ENCODE assay signal across 8 mouse cellular contexts in the genomic region with DNA sequence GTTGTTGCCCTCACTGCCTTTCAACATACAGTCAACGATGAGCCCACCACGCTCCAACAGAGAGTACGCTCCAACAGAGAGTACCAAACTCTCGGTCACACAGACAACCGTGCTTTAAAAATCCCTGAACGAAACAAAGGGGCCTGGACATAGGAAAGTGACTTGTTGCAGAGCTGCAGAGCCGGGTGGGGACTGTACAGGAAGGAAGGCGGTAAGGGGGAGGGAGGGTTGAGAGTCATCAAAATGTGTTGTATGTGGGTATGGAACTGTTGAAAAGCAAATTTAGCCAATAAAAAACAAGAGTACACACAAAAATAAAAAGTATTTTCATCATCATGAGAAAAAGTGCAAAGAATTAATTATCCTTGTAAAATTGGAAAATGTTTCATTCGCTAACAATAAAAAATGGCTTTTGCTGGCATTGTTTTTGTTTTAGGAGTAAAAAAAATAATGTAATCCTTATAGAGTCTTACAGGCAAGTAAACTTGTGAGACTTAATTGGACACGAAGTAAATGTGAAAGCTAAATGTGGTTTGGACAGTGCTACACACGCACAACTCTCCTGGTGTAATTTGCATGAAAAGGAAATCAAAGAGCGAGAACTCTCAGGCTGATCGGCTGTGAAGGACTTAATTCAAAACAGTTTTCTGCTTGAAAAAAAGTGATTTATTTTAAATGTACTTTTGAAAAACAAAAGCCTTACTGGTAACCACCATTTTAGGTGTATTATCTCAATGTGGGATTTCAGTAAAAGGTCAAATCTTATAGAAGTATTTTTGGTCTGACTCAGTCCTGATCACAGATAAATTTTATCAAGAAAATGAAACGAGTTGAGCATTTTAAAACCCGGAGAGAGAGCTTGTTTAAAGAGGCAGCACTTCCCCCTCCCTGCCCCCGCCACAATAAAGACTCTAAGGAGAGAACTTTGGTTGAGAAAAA.
DNase-seq lines count a peak whose midpoint lies in the region; ATAC-seq and TF ChIP-seq lines count a peak whose summit lies in the region.

No protein-coding gene starts in this region.

- intact Hi-C loops in heart, postnatal 10 days (cut with DNase I), result loop anchor here (2.0 kb wide), 1 partner anchor 54 kb away; no protein-coding TSS in a partner anchor

- no peak overlapping the region for H3K4me2 ChIP-seq in lung, embryonic 14.5 days
- H3K4me2 ChIP-seq in stomach, postnatal 0 days (replicated peaks; ENCODE audit: low read depth), result peak overlapping the region; percentile 33

- no peak for TF ChIP-seq CTCF in lung, embryonic 14.5 days (IDR thresholded peaks at IDR 0.05; ENCODE audit: low read depth)
- no peak for TF ChIP-seq CTCF in brain, embryonic 14.5 days (IDR thresholded peaks at IDR 0.05; ENCODE audit: borderline replicate concordance, extremely low read depth, insufficient read depth, insufficient read length)
- no peak for TF ChIP-seq CTCF in stomach, postnatal 0 days (IDR thresholded peaks at IDR 0.05; ENCODE audit: low read depth)

- no peaks in the 10 kb centered on the region for H3K36me3 ChIP-seq in lung, embryonic 14.5 days (ENCODE audit: insufficient read depth)
- H3K36me3 ChIP-seq in stomach, postnatal 0 days (ENCODE audit: control insufficient read depth, insufficient read depth, low read length), result no peaks in the 10 kb centered on the region

- H3K4me1 ChIP-seq in lung, embryonic 14.5 days (ENCODE audit: insufficient read depth), result 0 out of 2 replicates have a peak, but pooled peaks cover 4% of the 10 kb centered on the region
- H3K4me1 ChIP-seq in stomach, postnatal 0 days (replicated peaks; ENCODE audit: control insufficient read depth, insufficient read depth), result no peaks in the 10 kb centered on the region

- no peak for ATAC-seq in lung, embryonic 14.5 days (ENCODE audit: insufficient read depth)
- ATAC-seq in stomach, postnatal 0 days (ENCODE audit: low FRiP score, low TSS enrichment), result no peak
- ATAC-seq in megakaryocyte-erythroid progenitor cell, adult 5-6 weeks (replicated peaks; ENCODE audit: low FRiP score, low TSS enrichment, poor library complexity, severe bottlenecking), result no peak

- peak overlapping the region; percentile 58; the same call in 1 of the 2 replicates for H3K27ac ChIP-seq in lung, embryonic 14.5 days (ENCODE audit: low read depth)
- H3K27ac ChIP-seq in stomach, postnatal 0 days (replicated peaks), result no peak overlapping the region

- H3K9ac ChIP-seq in lung, embryonic 14.5 days, result no peak overlapping the region
- H3K9ac ChIP-seq in stomach, postnatal 0 days (ENCODE audit: low read length), result no peak overlapping the region

- 42% methylated on average over 16 of the region's 16 CpGs for WGBS in lung, embryonic 14.5 days
- WGBS in stomach, postnatal 0 days, result 56% methylated on average over 16 of the region's 16 CpGs

- no peak for TF ChIP-seq EP300 in stomach, postnatal 0 days (optimal IDR thresholded peaks at IDR 0.05)

- H3K4me3 ChIP-seq in lung, embryonic 14.5 days (ENCODE audit: low read depth, low read length), result no peak overlapping the region
- no peak overlapping the region for H3K4me3 ChIP-seq in stomach, postnatal 0 days (ENCODE audit: low read depth, low read length)

- TF ChIP-seq POLR2A in brain, embryonic 14.5 days (IDR thresholded peaks at IDR 0.05; ENCODE audit: borderline replicate concordance, extremely low read depth, insufficient read depth, insufficient read length, poor library complexity, severe bottlenecking), result no peak

- H3K9me3 ChIP-seq in lung, embryonic 14.5 days (ENCODE audit: low read depth, low read length), result no peaks in the 10 kb centered on the region; the same call in 1 of the 2 replicates
- H3K9me3 ChIP-seq in stomach, postnatal 0 days (ENCODE audit: control insufficient read depth, low read length), result no peaks in the 10 kb centered on the region

- no peaks in the 10 kb centered on the region for H3K27me3 ChIP-seq in lung, embryonic 14.5 days (ENCODE audit: insufficient read depth, low read length)
- H3K27me3 ChIP-seq in stomach, postnatal 0 days (ENCODE audit: control insufficient read depth, insufficient read depth, low read length), result no peaks in the 10 kb centered on the region

- peak; percentile 37 for DNase-seq in lung, embryonic 14.5 days
- no peak for DNase-seq in lung, adult 18-20 months
- DNase-seq in brain, embryonic 14.5 days (ENCODE audit: low read depth), result peak; percentile 73
- peak; percentile 24 to 36 for DNase-seq in heart, postnatal 10 days
- DNase-seq in stomach, postnatal 0 days (ENCODE audit: low spot score), result no peak
- no peak for DNase-seq in urinary bladder, postnatal 14 days (ENCODE audit: low spot score)
- no peak for DNase-seq in cerebellum, postnatal 36 days

Comparison
In these comparisons a context has a peak if more than half of its experiments do, and no peak if none do; other contexts are left out.
1. DNase-seq: peak in lung, embryonic 14.5 days (single experiment), brain, embryonic 14.5 days (single experiment) and heart, postnatal 10 days (2 of 2); none in lung, adult 18-20 months (0 of 2), stomach, postnatal 0 days (single experiment), urinary bladder, postnatal 14 days (single experiment) and cerebellum, postnatal 36 days (0 of 2).